8 mouse cellular contexts compared by ENCODE assay signal in the genomic region with DNA sequence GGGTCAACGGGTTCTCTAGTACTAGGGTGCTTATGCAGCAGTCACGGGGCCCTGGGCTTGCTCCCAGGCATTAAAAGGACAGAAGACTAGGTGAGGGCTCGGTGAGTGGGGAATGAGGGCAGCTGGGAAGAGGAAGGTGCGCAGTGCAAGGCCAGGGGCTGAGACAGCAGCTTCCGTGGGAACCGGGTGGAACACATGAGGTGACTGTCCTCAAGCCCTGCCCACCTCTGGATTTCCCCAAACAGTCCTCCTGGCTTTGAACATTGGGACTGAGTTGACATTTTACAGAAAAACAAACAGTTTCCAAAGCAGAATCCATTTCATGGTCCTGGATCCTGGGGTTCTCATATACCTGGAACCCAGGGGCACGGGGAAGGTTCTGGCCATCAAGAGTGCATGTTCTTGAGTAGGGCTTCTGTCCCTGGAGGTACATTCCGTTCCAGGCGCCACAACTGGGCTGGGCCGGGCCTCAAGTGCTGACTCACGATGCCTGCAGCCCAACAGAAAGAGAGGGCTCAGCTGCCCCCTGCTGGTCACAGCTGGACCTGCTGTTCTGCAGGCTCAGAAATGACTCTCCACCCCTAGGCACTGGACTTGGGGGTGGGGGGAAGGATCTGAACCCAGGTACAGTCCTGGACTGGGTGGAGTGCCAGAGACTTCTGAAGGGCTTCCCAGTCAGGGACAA. TPM values are rescaled to one million over a fixed set of nuclear protein-coding genes. Genes with fewer than 3 reads are reported as not detected.
DNase-seq lines count a peak whose midpoint lies in the region; ATAC-seq and TF ChIP-seq lines count a peak whose summit lies in the region.

No protein-coding gene starts in this region.

- DNase-seq in Patski (ENCODE audit: low read depth, low spot score), result no peak
- peak; percentile 96 to 97 for DNase-seq in cerebellum, postnatal 25 days
- DNase-seq in frontal cortex, postnatal 25 days (ENCODE audit: low spot score in 2 of 2), result peak; percentile 93
- DNase-seq in hindbrain, embryonic 14.5 days (ENCODE audit: low spot score), result peak; percentile 89
- peak; percentile 86 for DNase-seq in left cerebral cortex, adult 11 months (ENCODE audit: low spot score)
- peak; percentile 98 for DNase-seq in lung, postnatal 36 days
- peak; percentile 95 for DNase-seq in retina, embryonic 14.5 days (ENCODE audit: low spot score)
- DNase-seq in thymus, postnatal 4 days, result peak; percentile 96

- in situ Hi-C loops in Patski (cut with MboI; ENCODE audit: low pct_unique_long_range_greater_than_20kb), result no loop called here

- no peak overlapping the region for H3K9ac ChIP-seq in hindbrain, embryonic 14.5 days

- H3K4me2 ChIP-seq in hindbrain, embryonic 14.5 days (replicated peaks), result no peak overlapping the region; the same call in 1 of the 2 replicates

- no peak overlapping the region for H3K4me3 ChIP-seq in hindbrain, embryonic 14.5 days (replicated peaks; ENCODE audit: low read length)

- peak; percentile 9 for ATAC-seq in Patski
- ATAC-seq in hindbrain, embryonic 14.5 days (ENCODE audit: low FRiP score), result peak; percentile 15; the same call in 1 of the 2 replicates

- POLR2A ChIA-PET in Patski (lab: Charles Lee), result interaction anchor here (1.4 to 34.3 kb wide), 9 partner anchors 18 to 125 kb away, joined by 4 to 1065 read pairs (median 16); partner anchors contain the start of gene Frmd8

- CTCF ChIA-PET in Patski (lab: Charles Lee), result interaction anchor here (1.0 to 14.2 kb wide), 18 partner anchors 9 to 62 kb away, joined by 3 to 120 read pairs (median 6); partner anchors contain the start of genes Frmd8 and Slc25a45

- H3K4me1 ChIP-seq in hindbrain, embryonic 14.5 days (replicated peaks; ENCODE audit: control insufficient read depth, insufficient read depth, low read length), result peaks cover 42% of the 10 kb centered on the region

- 31% methylated on average over 11 of the region's 11 CpGs for WGBS in hindbrain, embryonic 14.5 days

- no peak overlapping the region for H3K27ac ChIP-seq in hindbrain, embryonic 14.5 days

- no peaks in the 10 kb centered on the region for H3K9me3 ChIP-seq in hindbrain, embryonic 14.5 days (ENCODE audit: control insufficient read depth, low read length)

- peaks cover 17% of the 10 kb centered on the region for H3K36me3 ChIP-seq in hindbrain, embryonic 14.5 days (replicated peaks; ENCODE audit: control insufficient read depth, insufficient read depth)

- H3K27me3 ChIP-seq in Patski, result no peaks in the 10 kb centered on the region
- no peaks in the 10 kb centered on the region for H3K27me3 ChIP-seq in hindbrain, embryonic 14.5 days (ENCODE audit: control insufficient read depth, insufficient read depth, low read length)

- TF ChIP-seq CTCF in Patski (IDR thresholded peaks at IDR 0.05), result no peak

RNA-seq across cellular contexts. Expression of gene Frmd8, which starts 25.1 kb away (rescaled TPM):
- 30.4 TPM for polyA plus RNA-seq in Patski (2021)
- polyA plus RNA-seq in hindbrain, embryonic 14.5 days (2014; fragmentation: Nextera tagmentation; extraction: Ambion mirVana), result 11.3 and 13.1 TPM in 2 replicates

RNA-seq across cellular contexts. Expression of gene Slc25a45, which starts 27.6 kb away (rescaled TPM):
- polyA plus RNA-seq in Patski (2021), result 7.1 TPM
- 1.5 and 2.5 TPM in 2 replicates for polyA plus RNA-seq in hindbrain, embryonic 14.5 days (2014; fragmentation: Nextera tagmentation; extraction: Ambion mirVana)

RNA-seq across cellular contexts. Expression of gene Tigd3, which starts 44.0 kb away (rescaled TPM):
- 1.2 TPM for polyA plus RNA-seq in Patski (2021)
- polyA plus RNA-seq in hindbrain, embryonic 14.5 days (2014; fragmentation: Nextera tagmentation; extraction: Ambion mirVana), result 6.1 and 9.4 TPM in 2 replicates
